Mouse (Mus musculus) liver, embryonic 11.5 days (tissue): ENCODE measurements around the gene Entpd1. TPM values are rescaled to one million over a fixed set of nuclear protein-coding genes. Genes with fewer than 3 reads are reported as not detected.

Source experiments
- ATAC-seq: fragments of 200-750 bp; cut with Nextera tagmentation; replicated peaks from 2 replicates; pipeline ENCODE4 v1.8.0; 2017; ENCODE audit warnings: moderate number of reproducible peaks, mild to moderate bottlenecking, moderate TSS enrichment, moderate library complexity; ENCODE audit not compliant: low FRiP score
- DNase-seq: peaks from one replicate; pipeline ENCODE4 v3.0.0-alpha.2; 2017; ENCODE audit warnings: low spot score
- H3K27ac ChIP-seq: fragments of 300-500 bp; sonication (generic); 2 replicates; pipeline ENCODE4 v1.5.1; 2014; ENCODE audit warnings: mild to moderate bottlenecking, low read depth, low read length, control low read depth
- H3K27me3 ChIP-seq: fragments of 300-500 bp; sonication (generic); replicated peaks from 2 replicates; pipeline ENCODE4 v1.6.1; 2014; ENCODE audit warnings: low read length, mixed read lengths; ENCODE audit not compliant: control insufficient read depth, insufficient read depth
- H3K36me3 ChIP-seq: fragments of 300-500 bp; sonication (generic); 2 replicates; pipeline ENCODE4 v1.6.1; 2014; ENCODE audit warnings: mild to moderate bottlenecking, low read length, moderate library complexity, mixed read lengths; ENCODE audit not compliant: control insufficient read depth, insufficient read depth
- H3K4me1 ChIP-seq: fragments of 300-500 bp; sonication (generic); replicated peaks from 2 replicates; pipeline ENCODE4 v1.6.1; 2014; ENCODE audit warnings: low read length, mixed read lengths; ENCODE audit not compliant: control insufficient read depth, insufficient read depth
- H3K4me2 ChIP-seq: fragments of 300-500 bp; sonication (generic); 2 replicates; pipeline ENCODE4 v1.6.1; 2014; ENCODE audit warnings: mild to moderate bottlenecking, control low read depth, moderate library complexity
- H3K4me3 ChIP-seq: fragments of 300-500 bp; sonication (generic); 2 replicates; pipeline ENCODE4 v1.5.1; 2014; ENCODE audit warnings: low read depth, low read length, control low read depth
- H3K9ac ChIP-seq: fragments of 300-500 bp; sonication (generic); 2 replicates; pipeline ENCODE4 v1.6.1; 2014; ENCODE audit warnings: low read depth, low read length, control low read depth
- H3K9me3 ChIP-seq: fragments of 300-500 bp; sonication (generic); 2 replicates; pipeline ENCODE4 v1.6.1; 2016; ENCODE audit warnings: low read length, inconsistent platforms, mixed read lengths; ENCODE audit not compliant: control insufficient read depth
- WGBS: fragments of 180-500 bp; shearing (Covaris S2); extraction: QIAGEN DNeasy Blood & Tissue Kit; methylation state at CpG from one replicate; pipeline ENCODE4 v1.1.7; 2014; 5-methylcytosine and 5-hydroxymethylcytosine counted together
- polyA plus RNA-seq: library from polyadenylated mRNA; unstranded; fragments of >200 nt; fragmentation: Nextera tagmentation; extraction: Ambion mirVana; gene quantifications from 2 replicates; pipeline ENCODE4 v1.2.1, GENCODE M21; 2014

Entpd1 gene
- polyA plus RNA-seq, 1 experiment from 2014 or later, result 3.0 TPM

DNA sequence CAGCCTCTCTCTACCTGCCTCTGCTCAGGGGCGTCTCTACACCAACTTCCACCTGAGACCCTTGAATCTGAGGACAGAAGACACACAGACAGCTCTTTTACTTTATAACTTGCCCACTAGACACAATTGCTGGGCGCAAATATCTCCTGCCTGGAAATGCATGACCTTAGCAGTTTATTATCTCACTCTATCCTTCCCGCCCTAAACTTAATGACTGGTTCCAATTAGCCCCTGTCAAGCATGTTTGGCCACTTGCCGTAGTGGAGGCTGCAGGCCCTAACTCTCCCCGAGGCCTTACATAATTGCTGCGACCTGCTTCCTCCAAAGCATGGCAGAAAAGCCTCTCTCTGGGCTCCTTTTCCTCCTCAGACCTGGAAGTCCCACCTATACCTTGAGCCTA is 34.2 kb downstream of the Entpd1 start:
- Histone ChIP-seq H3K4me2 (no peak overlapping the region), H3K4me1 (peaks cover 6% of the 10 kb centered on the region), H3K27me3 (no peaks in the 10 kb centered on the region), H3K4me3 (no peak overlapping the region), H3K9me3 (no peaks in the 10 kb centered on the region), H3K27ac (no peak overlapping the region), H3K36me3 (no peaks in the 10 kb centered on the region), H3K9ac (no peak overlapping the region)
- WGBS, result 60% methylated on average over 6 of the region's 6 CpGs
- no peak for DNase-seq
- no peak for ATAC-seq

DNA sequence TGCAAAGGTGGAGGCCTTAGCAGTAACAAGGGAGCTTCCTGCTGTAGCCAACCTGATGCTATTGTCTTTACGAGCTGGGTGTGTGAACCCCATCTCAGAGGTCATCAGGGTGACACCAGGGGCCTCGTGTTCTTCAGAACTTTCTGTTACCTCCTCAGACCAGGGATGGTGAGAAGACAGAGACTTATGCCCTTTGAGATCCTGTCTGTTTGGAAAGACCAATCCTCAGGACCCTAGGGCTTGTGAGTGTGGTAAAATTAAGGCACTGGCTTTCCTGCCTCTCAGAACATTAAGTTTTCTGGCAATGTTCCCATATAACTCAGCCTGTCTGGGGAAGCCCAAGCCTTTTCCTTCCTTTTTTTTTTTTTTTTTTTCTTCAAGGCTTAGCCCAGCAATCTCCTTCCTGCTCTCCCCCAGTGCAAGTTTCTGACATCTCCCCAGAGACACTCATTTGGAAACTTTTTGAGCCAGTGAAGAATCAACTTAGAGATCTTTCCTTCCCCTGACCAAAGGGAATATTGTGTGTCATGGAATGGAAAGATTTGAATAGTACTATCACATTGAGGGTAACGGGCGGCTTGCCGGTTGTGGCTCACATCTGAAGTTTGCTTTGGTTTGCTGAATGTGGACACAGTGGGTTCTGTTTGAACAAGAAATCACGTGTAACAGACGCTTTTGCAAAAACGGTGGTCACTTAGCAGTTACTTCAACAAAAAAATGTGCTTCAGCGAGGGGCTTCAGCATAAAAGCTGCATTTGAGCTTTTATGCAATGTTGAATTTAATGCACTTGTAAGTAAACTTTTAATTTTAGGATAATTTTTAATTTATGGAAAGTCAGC is 35.4 kb downstream of the Entpd1 start:
- ATAC-seq (no peak), DNase-seq (no peak)
- Histone ChIP-seq H3K4me1 (peaks cover 6% of the 10 kb centered on the region), H3K4me2 (no peak overlapping the region), H3K4me3 (no peak overlapping the region), H3K9me3 (no peaks in the 10 kb centered on the region), H3K36me3 (no peaks in the 10 kb centered on the region), H3K27me3 (no peaks in the 10 kb centered on the region), H3K27ac (no peak overlapping the region), H3K9ac (no peak overlapping the region)
- WGBS, result 45% methylated on average over 9 of the region's 9 CpGs

DNA sequence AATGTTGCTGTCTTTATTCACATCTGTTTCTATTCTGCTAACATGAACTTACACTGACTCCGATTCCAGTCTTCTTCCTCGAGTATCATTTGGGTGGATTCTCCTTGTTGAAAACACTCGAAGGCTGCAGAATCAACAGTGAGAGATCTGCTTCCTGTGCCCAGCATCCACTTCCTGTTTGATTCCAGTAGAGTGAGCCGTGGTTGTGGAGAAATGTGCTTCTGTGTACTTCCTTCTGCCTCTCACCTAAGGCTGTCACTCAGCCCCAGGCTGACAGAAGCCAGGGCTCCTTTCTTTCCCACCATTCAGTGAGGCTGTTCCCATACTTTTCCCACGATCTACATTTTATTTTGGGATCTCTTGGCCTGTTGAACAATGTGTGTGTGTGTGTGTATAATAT is 37.9 kb downstream of the Entpd1 start:
- Histone ChIP-seq H3K4me2 (no peak overlapping the region), H3K9ac (no peak overlapping the region), H3K4me1 (peaks cover 6% of the 10 kb centered on the region), H3K9me3 (no peaks in the 10 kb centered on the region), H3K36me3 (no peaks in the 10 kb centered on the region), H3K27me3 (no peaks in the 10 kb centered on the region), H3K27ac (no peak overlapping the region), H3K4me3 (no peak overlapping the region)
- DNase-seq, result no peak
- 37% methylated on average over 5 of the region's 5 CpGs for WGBS
- no peak for ATAC-seq

DNA sequence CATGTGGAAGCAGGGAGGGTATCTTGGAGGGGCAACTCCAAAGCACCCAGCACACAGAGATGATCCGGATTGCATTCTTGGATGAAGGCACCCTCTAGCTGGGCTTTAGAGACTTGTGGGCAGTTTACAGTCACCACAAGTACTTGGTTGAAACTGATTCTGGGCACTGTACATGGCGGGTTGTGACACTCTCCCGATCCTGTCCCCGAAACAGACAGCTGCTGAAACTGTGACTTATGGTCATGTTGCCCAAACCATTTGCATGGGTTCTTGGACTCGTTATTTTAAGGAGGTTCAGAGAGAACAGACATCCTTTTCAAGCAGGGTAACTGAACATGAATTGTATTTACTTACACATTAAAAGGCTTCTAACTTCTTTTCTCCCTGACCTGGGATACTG is 44.0 kb downstream of the Entpd1 start:
- no peak overlapping the region for H3K27ac ChIP-seq
- no peak overlapping the region for H3K4me3 ChIP-seq
- no peak for DNase-seq
- H3K36me3 ChIP-seq, result no peaks in the 10 kb centered on the region
- no peaks in the 10 kb centered on the region for H3K9me3 ChIP-seq
- H3K27me3 ChIP-seq, result no peaks in the 10 kb centered on the region
- no peak overlapping the region for H3K4me2 ChIP-seq
- ATAC-seq, result no peak
- peaks cover 3% of the 10 kb centered on the region; the same call in 1 of the 2 replicates for H3K4me1 ChIP-seq
- H3K9ac ChIP-seq, result no peak overlapping the region
- 85% methylated on average over 5 of the region's 5 CpGs for WGBS

DNA sequence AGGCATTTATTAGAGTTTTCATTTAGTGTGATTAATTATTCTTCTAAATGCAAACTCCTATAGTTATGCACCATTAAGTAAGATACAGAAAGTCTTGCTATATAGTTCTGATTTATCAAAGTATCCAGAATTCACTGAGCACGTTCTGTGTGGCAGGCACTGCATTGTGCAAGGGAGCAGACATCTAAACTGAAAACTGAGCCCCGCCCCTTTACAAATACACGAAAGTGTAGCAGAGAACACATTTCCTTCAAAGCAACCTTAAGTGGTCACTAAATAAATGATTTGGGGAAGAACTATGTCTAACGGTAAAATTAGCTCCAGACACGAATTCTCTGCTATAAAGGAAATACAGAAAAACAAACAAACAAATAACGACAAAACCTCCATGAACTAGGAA is 46.1 kb downstream of the Entpd1 start:
- WGBS, result 67% methylated on average over 6 of the region's 6 CpGs
- no peaks in the 10 kb centered on the region for H3K9me3 ChIP-seq
- no peaks in the 10 kb centered on the region for H3K27me3 ChIP-seq
- H3K4me1 ChIP-seq, result peaks cover 6% of the 10 kb centered on the region
- no peaks in the 10 kb centered on the region for H3K36me3 ChIP-seq
- no peak overlapping the region for H3K9ac ChIP-seq
- no peak for ATAC-seq
- no peak for DNase-seq
- no peak overlapping the region for H3K4me2 ChIP-seq
- H3K4me3 ChIP-seq, result no peak overlapping the region
- no peak overlapping the region for H3K27ac ChIP-seq

DNA sequence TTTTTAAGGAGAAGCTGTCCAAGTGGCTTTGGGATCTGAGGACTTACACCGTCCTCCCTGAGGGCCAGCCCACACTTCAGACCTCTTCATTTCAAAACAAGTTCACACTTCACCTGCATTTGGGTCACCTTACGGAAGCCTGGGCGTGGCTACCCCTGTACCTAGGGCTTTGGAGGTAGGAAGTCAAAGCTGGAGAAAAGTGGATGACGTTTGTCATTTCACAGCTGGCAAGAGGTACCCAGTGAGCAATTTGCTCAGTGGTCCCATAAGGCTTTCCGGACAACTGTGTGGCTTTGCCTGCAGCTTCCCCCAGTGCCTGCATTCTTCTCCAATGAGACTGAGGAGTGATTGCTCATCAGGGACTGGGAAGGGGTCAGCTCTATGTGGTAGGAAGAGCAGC is 46.8 kb downstream of the Entpd1 start:
- no peaks in the 10 kb centered on the region for H3K36me3 ChIP-seq
- 44% methylated on average over 5 of the region's 5 CpGs for WGBS
- H3K27me3 ChIP-seq, result no peaks in the 10 kb centered on the region
- H3K4me2 ChIP-seq, result peak overlapping the region; percentile 8
- H3K27ac ChIP-seq, result no peak overlapping the region
- DNase-seq, result no peak
- no peak for ATAC-seq
- no peak overlapping the region for H3K9ac ChIP-seq
- H3K4me1 ChIP-seq, result peaks cover 6% of the 10 kb centered on the region
- no peak overlapping the region for H3K4me3 ChIP-seq
- no peaks in the 10 kb centered on the region for H3K9me3 ChIP-seq

DNA sequence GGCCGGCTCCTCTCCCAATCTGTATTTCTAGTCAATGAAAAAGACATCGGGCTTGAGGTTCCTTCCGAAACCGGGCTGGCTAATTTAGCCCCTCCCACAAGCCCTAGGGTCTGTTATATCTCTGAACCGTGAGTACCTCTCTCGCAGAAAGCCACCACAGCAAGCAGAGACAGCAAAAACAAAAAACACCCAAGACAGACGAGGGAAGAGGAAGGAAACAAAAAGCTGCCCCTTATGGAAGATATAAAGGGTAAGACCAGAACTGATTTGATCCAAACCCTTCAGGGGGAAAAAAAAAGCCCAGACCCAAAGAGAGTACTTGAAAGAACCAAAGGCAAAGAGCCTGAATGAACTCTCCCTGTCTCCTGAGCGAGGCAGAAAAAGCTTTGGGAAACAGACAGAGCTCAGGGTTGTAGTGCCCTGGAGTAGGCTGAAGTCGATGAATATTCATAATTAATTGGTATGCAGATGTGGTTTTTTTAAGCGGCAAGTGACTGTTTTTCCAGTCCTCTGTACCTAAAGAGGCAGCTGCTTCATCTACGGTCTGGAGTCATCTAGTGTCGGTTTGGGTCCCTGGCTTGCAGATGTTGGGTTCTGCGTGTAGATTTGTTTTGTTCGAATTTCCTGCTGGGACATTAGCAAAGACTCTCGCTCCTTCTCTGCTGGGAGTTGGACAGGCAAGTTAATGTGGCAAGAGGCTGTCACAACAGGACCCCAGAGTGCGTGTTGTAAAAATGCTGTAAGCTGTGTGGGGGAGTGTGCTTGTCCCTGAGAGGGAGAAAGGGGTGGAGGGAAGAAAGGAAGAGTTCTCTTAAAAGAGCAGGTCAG is 47.7 kb downstream of the Entpd1 start:
- Histone ChIP-seq H3K4me3 (peak overlapping the region; percentile 33), H3K4me2 (peak overlapping the region; percentile 61), H3K36me3 (no peaks in the 10 kb centered on the region), H3K4me1 (peaks cover 6% of the 10 kb centered on the region), H3K27ac (no peak overlapping the region), H3K9me3 (no peaks in the 10 kb centered on the region), H3K27me3 (no peaks in the 10 kb centered on the region), H3K9ac (peak overlapping the region; percentile 4; the same call in 1 of the 2 replicates)
- ATAC-seq, result no peak
- no peak for DNase-seq
- 2% methylated on average over 16 of the region's 16 CpGs for WGBS

DNA sequence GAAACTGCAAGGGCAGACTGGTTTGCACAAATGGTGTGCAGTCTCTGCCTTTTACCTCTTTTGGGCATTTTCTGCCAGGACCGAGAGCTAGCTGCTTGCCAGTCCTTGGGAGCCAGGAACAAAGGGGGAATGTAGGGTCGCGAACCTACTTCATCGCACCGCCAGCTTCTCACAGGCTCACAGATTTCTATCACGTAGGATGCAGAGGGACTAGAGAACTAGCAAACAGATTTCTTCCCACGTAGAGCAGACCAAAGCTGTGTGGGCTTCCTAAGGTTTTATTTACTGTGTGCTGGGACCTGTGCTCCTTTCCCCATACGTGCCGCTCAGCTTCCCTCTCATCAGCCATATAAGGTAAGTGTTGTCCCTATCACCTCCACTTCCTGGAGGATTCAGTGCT is 48.3 kb downstream of the Entpd1 start:
- peaks cover 6% of the 10 kb centered on the region for H3K4me1 ChIP-seq
- no peak overlapping the region for H3K27ac ChIP-seq
- WGBS, result 32% methylated on average over 9 of the region's 9 CpGs
- no peaks in the 10 kb centered on the region for H3K36me3 ChIP-seq
- H3K4me2 ChIP-seq, result peak overlapping the region; percentile 61
- no peaks in the 10 kb centered on the region for H3K9me3 ChIP-seq
- peak overlapping the region; percentile 33 for H3K4me3 ChIP-seq
- no peaks in the 10 kb centered on the region for H3K27me3 ChIP-seq
- ATAC-seq, result no peak
- peak overlapping the region; percentile 4; the same call in 1 of the 2 replicates for H3K9ac ChIP-seq
- no peak for DNase-seq
